Mouse (Mus musculus): ENCODE results near the gene Fcer1g. TPM values are rescaled to one million over a fixed set of nuclear protein-coding genes. Genes with fewer than 3 reads are reported as not detected.

The Fcer1g gene
- polyA plus RNA-seq, 1 experiment from 2014 or later, result 27.3 TPM

GRCm38 (mm10) chr1:171195887-171196397 is 38.2 kb downstream of the Fcer1g start, which contains the start of gene Pcp4l1:
Gene Pcp4l1, minus strand, starts transcription at chr1:171196268.
- H3K4me2 ChIP-seq, result peak within 1 kb of the TSS; percentile 86
- H3K36me3 ChIP-seq (replicated peaks), result no peaks in the 10 kb centered on the region
- H3K9me3 ChIP-seq, result no peaks in the 10 kb centered on the region
- H3K4me3 ChIP-seq, result peak within 1 kb of the TSS; percentile 49
- peaks cover 36% of the 10 kb centered on the region for H3K4me1 ChIP-seq
- under 1% methylated on average over 33 of the region's 33 CpGs for WGBS
- peak within 1 kb of the TSS; percentile 36 for H3K9ac ChIP-seq
- peaks cover 10% of the 10 kb centered on the region for H3K27me3 ChIP-seq (replicated peaks)
- peak; percentile 88 for ATAC-seq (replicated peaks)
- H3K27ac ChIP-seq, result no peak within 1 kb of the TSS

- peak; percentile 32 for ATAC-seq (replicated peaks)
- H3K4me2 ChIP-seq, result peak overlapping the region; percentile 86
- H3K9ac ChIP-seq, result peak overlapping the region; percentile 36
- H3K4me1 ChIP-seq, result peaks cover 36% of the 10 kb centered on the region
- H3K9me3 ChIP-seq, result no peaks in the 10 kb centered on the region
- peaks cover 10% of the 10 kb centered on the region for H3K27me3 ChIP-seq (replicated peaks)
- H3K4me3 ChIP-seq, result peak overlapping the region; percentile 49
- no peak overlapping the region for H3K27ac ChIP-seq
- no peaks in the 10 kb centered on the region for H3K36me3 ChIP-seq (replicated peaks)
- 4% methylated on average over 20 of the region's 20 CpGs for WGBS
These were observed 38.9 kb downstream of the Fcer1g start for GRCm38 (mm10) chr1:171195046-171195822.

DNA sequence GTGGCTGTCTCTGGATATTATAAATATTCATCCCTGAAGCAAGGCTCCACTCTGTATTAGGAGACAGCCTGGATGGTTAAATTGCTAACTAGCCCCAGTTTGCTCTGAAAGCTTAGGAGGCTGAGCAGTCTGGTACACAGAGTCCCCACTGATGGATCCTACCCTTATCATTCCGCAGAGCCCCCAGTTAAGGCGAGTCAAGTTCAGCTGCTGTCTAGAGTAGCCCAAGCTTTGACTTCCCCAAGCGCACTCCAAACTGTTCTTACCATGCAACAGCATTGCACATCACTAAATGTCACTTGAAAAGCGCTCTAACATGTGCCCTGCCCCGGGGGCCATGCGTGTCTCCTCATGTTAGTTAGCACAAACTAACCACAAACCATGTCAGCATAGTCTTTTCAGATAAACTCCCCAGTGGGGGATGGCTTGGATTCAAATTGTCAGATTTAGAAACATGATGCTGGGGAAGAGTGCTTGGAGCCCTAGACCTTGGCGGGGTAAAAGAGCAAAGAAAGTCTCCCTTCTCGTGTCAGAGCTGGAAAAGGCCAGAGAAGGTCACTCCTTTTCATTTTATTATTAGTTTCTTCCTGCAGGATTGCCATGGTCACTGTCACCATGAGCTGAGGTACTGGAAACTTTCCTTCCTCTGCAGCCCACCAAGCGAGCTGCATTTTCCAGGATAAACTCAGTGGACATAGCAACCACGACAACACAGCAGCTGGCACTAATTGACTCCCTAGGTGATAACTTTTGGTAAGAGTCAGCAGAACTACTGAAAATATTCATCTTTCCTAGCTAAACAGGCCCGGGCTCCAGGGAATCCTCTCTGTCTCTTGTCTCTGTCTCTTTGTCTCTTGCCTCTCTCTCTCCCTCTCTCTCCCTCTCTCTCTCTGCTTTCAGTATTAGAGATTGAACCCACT is 40.0 kb downstream of the Fcer1g start:
- H3K4me1 ChIP-seq, result peaks cover 43% of the 10 kb centered on the region
- 0 out of 2 replicates have a peak, but pooled peaks have one; percentile 5 for ATAC-seq (replicated peaks)
- H3K36me3 ChIP-seq (replicated peaks), result no peaks in the 10 kb centered on the region
- no peaks in the 10 kb centered on the region for H3K9me3 ChIP-seq
- 0 out of 2 replicates have a peak overlapping the region, but pooled peaks have one; percentile 55 for H3K27ac ChIP-seq
- 21% methylated on average over 11 of the region's 11 CpGs for WGBS
- peak overlapping the region; percentile 29; the same call in 1 of the 2 replicates for H3K4me3 ChIP-seq
- H3K4me2 ChIP-seq, result peak overlapping the region; percentile 86
- H3K27me3 ChIP-seq (replicated peaks), result peaks cover 10% of the 10 kb centered on the region
- H3K9ac ChIP-seq, result peak overlapping the region; percentile 25; the same call in 1 of the 2 replicates

DNA sequence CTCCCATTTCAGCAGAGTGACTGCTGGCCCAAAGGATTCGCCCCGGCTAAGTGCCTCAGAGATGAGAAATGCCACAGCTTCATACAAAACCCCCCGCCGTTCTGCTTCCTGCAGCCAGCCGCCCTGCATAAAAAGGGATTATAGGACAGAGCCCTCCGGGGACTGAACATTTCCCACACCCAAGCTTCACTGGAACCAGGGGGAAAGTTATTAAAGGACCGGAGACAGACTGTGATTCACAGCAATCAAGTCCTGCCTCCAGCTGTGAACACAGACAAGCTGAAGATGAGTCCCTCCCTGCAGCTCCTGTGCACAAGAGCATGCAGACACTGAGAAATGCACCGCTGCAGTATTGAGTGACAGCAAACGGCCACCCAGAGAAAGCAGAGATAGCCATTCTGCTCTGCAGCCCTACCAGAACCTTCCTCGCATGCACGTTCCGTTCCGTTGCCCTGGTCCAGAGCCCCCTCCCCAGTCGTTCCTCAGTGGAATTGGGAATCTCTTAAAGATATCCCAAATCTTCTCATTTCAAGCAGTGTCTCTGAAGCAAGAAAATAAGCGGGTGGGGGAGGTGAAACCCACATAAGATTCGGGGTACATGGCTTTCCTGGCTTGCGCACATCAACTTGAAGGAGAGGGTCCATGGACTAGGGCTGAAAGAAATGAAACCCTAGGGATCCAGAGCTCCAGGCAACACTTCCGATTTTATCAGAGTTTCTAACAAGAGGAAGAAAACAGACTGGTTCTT is 40.9 kb downstream of the Fcer1g start:
- peak overlapping the region; percentile 55 for H3K27ac ChIP-seq
- no peaks in the 10 kb centered on the region for H3K36me3 ChIP-seq (replicated peaks)
- no peaks in the 10 kb centered on the region for H3K9me3 ChIP-seq
- peaks cover 52% of the 10 kb centered on the region for H3K4me1 ChIP-seq
- ATAC-seq (replicated peaks), result peak; percentile 65
- H3K9ac ChIP-seq, result peak overlapping the region; percentile 25
- WGBS, result 2% methylated on average over 18 of the region's 18 CpGs
- peak overlapping the region; percentile 29 for H3K4me3 ChIP-seq
- peaks cover 10% of the 10 kb centered on the region for H3K27me3 ChIP-seq (replicated peaks)
- H3K4me2 ChIP-seq, result peak overlapping the region; percentile 86

- Histone ChIP-seq H3K27ac (no peak overlapping the region), H3K4me2 (0 out of 2 replicates have a peak overlapping the region, but pooled peaks have one; percentile 1), H3K36me3 (replicated peaks) (no peaks in the 10 kb centered on the region), H3K4me1 (peaks cover 55% of the 10 kb centered on the region), H3K27me3 (replicated peaks) (peaks cover 10% of the 10 kb centered on the region), H3K4me3 (no peak overlapping the region), H3K9me3 (no peaks in the 10 kb centered on the region), H3K9ac (no peak overlapping the region)
- ATAC-seq (replicated peaks), result no peak
- WGBS, result 33% methylated on average over 10 of the region's 10 CpGs
These were observed 41.9 kb downstream of the Fcer1g start for GRCm38 (mm10) chr1:171192283-171192682.

DNA sequence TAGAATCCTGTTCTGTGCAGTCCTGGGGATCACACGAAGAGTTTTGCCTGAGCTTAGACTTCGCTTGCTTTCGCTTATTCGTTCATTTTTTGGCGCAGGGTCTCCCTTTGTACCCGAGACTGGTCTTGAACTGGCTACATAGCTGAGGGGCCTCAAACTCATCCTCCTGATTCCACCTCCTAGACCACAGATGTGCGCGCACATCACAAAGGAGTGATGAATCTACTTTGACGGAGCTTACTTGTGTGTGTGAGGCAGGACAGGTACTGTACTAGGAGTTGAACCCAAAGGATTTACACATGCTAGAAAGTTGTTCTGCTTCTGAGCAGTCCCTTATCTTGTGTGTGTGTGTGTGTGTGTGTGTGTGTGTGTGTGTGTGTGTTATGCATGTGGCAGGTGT is 43.3 kb downstream of the Fcer1g start:
- Histone ChIP-seq H3K9ac (no peak overlapping the region), H3K4me1 (peaks cover 51% of the 10 kb centered on the region), H3K36me3 (replicated peaks) (no peaks in the 10 kb centered on the region), H3K27ac (no peak overlapping the region), H3K4me3 (no peak overlapping the region), H3K27me3 (replicated peaks) (peaks cover 10% of the 10 kb centered on the region), H3K4me2 (no peak overlapping the region), H3K9me3 (no peaks in the 10 kb centered on the region)
- 95% methylated on average over 9 of the region's 9 CpGs for WGBS
- no peak for ATAC-seq (replicated peaks)

- H3K9ac ChIP-seq, result no peak overlapping the region
- H3K4me2 ChIP-seq, result no peak overlapping the region
- 25% methylated on average over 14 of the region's 14 CpGs for WGBS
- no peaks in the 10 kb centered on the region for H3K36me3 ChIP-seq (replicated peaks)
- peak; percentile 20; the same call in 1 of the 2 replicates for ATAC-seq (replicated peaks)
- H3K27ac ChIP-seq, result no peak overlapping the region
- no peaks in the 10 kb centered on the region for H3K9me3 ChIP-seq
- peaks cover 39% of the 10 kb centered on the region for H3K4me1 ChIP-seq
- peaks cover 6% of the 10 kb centered on the region for H3K27me3 ChIP-seq (replicated peaks)
- no peak overlapping the region for H3K4me3 ChIP-seq
These were observed 44.6 kb downstream of the Fcer1g start for GRCm38 (mm10) chr1:171189476-171190114.

- Histone ChIP-seq H3K36me3 (replicated peaks) (no peaks in the 10 kb centered on the region), H3K27me3 (replicated peaks) (peaks cover 2% of the 10 kb centered on the region), H3K4me2 (no peak overlapping the region), H3K4me1 (peaks cover 34% of the 10 kb centered on the region), H3K9me3 (no peaks in the 10 kb centered on the region), H3K27ac (no peak overlapping the region), H3K4me3 (no peak overlapping the region), H3K9ac (no peak overlapping the region)
- WGBS, result 6% methylated on average over 8 of the region's 8 CpGs
- no peak for ATAC-seq (replicated peaks)
These were observed 45.1 kb downstream of the Fcer1g start for GRCm38 (mm10) chr1:171189046-171189445.

GRCm38 (mm10) chr1:171187851-171188700 is 46.1 kb downstream of the Fcer1g start:
- H3K27ac ChIP-seq, result no peak overlapping the region
- H3K4me3 ChIP-seq, result no peak overlapping the region
- no peak overlapping the region for H3K9ac ChIP-seq
- peaks cover 24% of the 10 kb centered on the region for H3K4me1 ChIP-seq
- no peaks in the 10 kb centered on the region for H3K9me3 ChIP-seq
- WGBS, result 13% methylated on average over 13 of the region's 13 CpGs
- no peaks in the 10 kb centered on the region for H3K36me3 ChIP-seq (replicated peaks)
- H3K4me2 ChIP-seq, result no peak overlapping the region
- ATAC-seq (replicated peaks), result no peak
- H3K27me3 ChIP-seq (replicated peaks), result no peaks in the 10 kb centered on the region; the same call in 1 of the 2 replicates

- no peak overlapping the region for H3K27ac ChIP-seq
- H3K4me3 ChIP-seq, result no peak overlapping the region
- no peaks in the 10 kb centered on the region for H3K27me3 ChIP-seq (replicated peaks)
- H3K4me1 ChIP-seq, result peaks cover 19% of the 10 kb centered on the region
- 72% methylated on average over 8 of the region's 8 CpGs for WGBS
- no peak overlapping the region for H3K4me2 ChIP-seq
- H3K9ac ChIP-seq, result no peak overlapping the region
- no peaks in the 10 kb centered on the region for H3K9me3 ChIP-seq
- ATAC-seq (replicated peaks), result no peak
- no peaks in the 10 kb centered on the region for H3K36me3 ChIP-seq (replicated peaks)
These were observed 48.5 kb downstream of the Fcer1g start for GRCm38 (mm10) chr1:171185655-171186054.

All from midbrain, embryonic 15.5 days (tissue).